Comparison of ENCODE assay signal across 12 mouse cellular contexts in the genomic region with DNA sequence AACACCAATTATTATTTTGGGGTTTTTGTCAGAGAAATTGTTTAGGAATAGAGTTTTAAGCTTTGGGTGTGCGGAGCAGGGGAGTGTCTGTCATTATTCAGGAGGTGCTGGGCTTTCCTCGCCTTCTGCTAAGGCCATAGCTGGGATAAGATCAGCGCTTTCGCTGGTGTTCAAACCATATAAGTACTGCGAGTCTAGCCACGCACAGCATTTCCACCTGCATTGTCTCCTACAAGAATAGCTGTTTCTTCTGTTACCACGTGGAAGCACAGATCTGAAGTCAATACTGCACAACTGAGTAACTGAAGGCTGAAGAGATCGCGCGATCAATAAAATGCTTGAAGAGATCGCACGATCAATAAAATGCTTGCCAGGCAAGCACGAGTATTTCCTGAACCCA. TPM values are rescaled to one million over a fixed set of nuclear protein-coding genes. Genes with fewer than 3 reads are reported as not detected.
A peak's percentile ranks its signal among the peaks of the same experiment; 100 is the strongest.
DNase-seq lines count a peak whose midpoint lies in the region; ATAC-seq and TF ChIP-seq lines count a peak whose summit lies in the region.
"Had no signal": no experiment of that assay in that cellular context is flagged by ENCODE, and none has a peak within 500 bp of the region (broad histone marks: within the 10 kb centered on the region; RNA-seq: fewer than 3 reads in every experiment).

No protein-coding gene starts in this region.

- H3K27me3 ChIP-seq in heart, embryonic 13.5 days (replicated peaks), result no peaks in the 10 kb centered on the region
- H3K27me3 ChIP-seq in midbrain, embryonic 15.5 days (replicated peaks), result no peaks in the 10 kb centered on the region
- no peaks in the 10 kb centered on the region for H3K27me3 ChIP-seq in midbrain, embryonic 13.5 days
- H3K27me3 ChIP-seq in liver, embryonic 16.5 days (ENCODE audit: control insufficient read depth, insufficient read depth, low read depth, low read length), result no peaks in the 10 kb centered on the region

- peaks cover 21% of the 10 kb centered on the region for H3K4me1 ChIP-seq in heart, embryonic 13.5 days
- no peaks in the 10 kb centered on the region; the same call in 1 of the 2 replicates for H3K4me1 ChIP-seq in midbrain, embryonic 15.5 days
- H3K4me1 ChIP-seq in midbrain, embryonic 13.5 days (replicated peaks), result 0 out of 2 replicates have a peak, but pooled peaks cover 4% of the 10 kb centered on the region
- H3K4me1 ChIP-seq in embryonic fibroblast, embryonic 13.5 days (ENCODE audit: control insufficient read depth, insufficient read depth, low read length), result no peaks in the 10 kb centered on the region
- H3K4me1 ChIP-seq in liver, embryonic 16.5 days (ENCODE audit: control insufficient read depth, low read depth, low read length), result peaks cover 13% of the 10 kb centered on the region

- H3K9ac ChIP-seq in heart, embryonic 13.5 days, result peak overlapping the region; percentile 29
- H3K9ac ChIP-seq in midbrain, embryonic 15.5 days, result no peak overlapping the region
- no peak overlapping the region for H3K9ac ChIP-seq in midbrain, embryonic 13.5 days (replicated peaks)
- H3K9ac ChIP-seq in liver, embryonic 16.5 days (ENCODE audit: low read depth, low read length), result peak overlapping the region; percentile 29; the same call in 1 of the 2 replicates

- no peak for DNase-seq in heart, adult 8-10 months (ENCODE audit: low spot score)
- DNase-seq in left cerebral cortex, adult 18-20 months (ENCODE audit: low spot score in 2 of 2), result no peak
- no peak for DNase-seq in layer of hippocampus, adult 8-10 months (ENCODE audit: low spot score in 2 of 2)

- H3K9me3 ChIP-seq in heart, embryonic 13.5 days, result no peaks in the 10 kb centered on the region
- H3K9me3 ChIP-seq in midbrain, embryonic 15.5 days, result no peaks in the 10 kb centered on the region
- no peaks in the 10 kb centered on the region for H3K9me3 ChIP-seq in midbrain, embryonic 13.5 days
- no peaks in the 10 kb centered on the region for H3K9me3 ChIP-seq in liver, embryonic 16.5 days (replicated peaks; ENCODE audit: control insufficient read depth, low read length)

- peak overlapping the region; percentile 86 for H3K27ac ChIP-seq in heart, embryonic 13.5 days (replicated peaks)
- H3K27ac ChIP-seq in midbrain, embryonic 15.5 days, result 0 out of 2 replicates have a peak overlapping the region, but pooled peaks have one; percentile 7
- H3K27ac ChIP-seq in midbrain, embryonic 13.5 days, result no peak overlapping the region
- peak overlapping the region; percentile 29; the same call in 1 of the 2 replicates for H3K27ac ChIP-seq in embryonic fibroblast, embryonic 13.5 days (ENCODE audit: insufficient read depth, low read length)
- peak overlapping the region; percentile 76 for H3K27ac ChIP-seq in liver, embryonic 16.5 days (ENCODE audit: low read length)

- peak overlapping the region; percentile 56 for H3K4me2 ChIP-seq in heart, embryonic 13.5 days
- no peak overlapping the region for H3K4me2 ChIP-seq in midbrain, embryonic 15.5 days
- H3K4me2 ChIP-seq in midbrain, embryonic 13.5 days (replicated peaks), result no peak overlapping the region
- H3K4me2 ChIP-seq in liver, embryonic 16.5 days (ENCODE audit: low read depth, low read length), result peak overlapping the region; percentile 47

- no peak for TF ChIP-seq CTCF in embryonic fibroblast, embryonic 13.5 days (IDR thresholded peaks at IDR 0.05; ENCODE audit: borderline replicate concordance, insufficient read depth, low read length)

- TF ChIP-seq POLR2A in embryonic fibroblast, embryonic 13.5 days (IDR thresholded peaks at IDR 0.05; ENCODE audit: low read depth, low read length), result no peak

- 77% methylated on average over 13 of the region's 13 CpGs for WGBS in heart, embryonic 13.5 days
- 83% methylated on average over 13 of the region's 13 CpGs for WGBS in midbrain, embryonic 15.5 days
- 87% methylated on average over 13 of the region's 13 CpGs for WGBS in midbrain, embryonic 13.5 days
- 50% methylated on average over 13 of the region's 13 CpGs for WGBS in liver, embryonic 16.5 days (ENCODE audit: insufficient replicate concordance)

- no peak for ATAC-seq in heart, embryonic 13.5 days (ENCODE audit: extremely low read depth, insufficient number of reproducible peaks, low FRiP score, low TSS enrichment)
- no peak for ATAC-seq in midbrain, embryonic 15.5 days (replicated peaks)
- ATAC-seq in midbrain, embryonic 13.5 days, result no peak
- no peak for ATAC-seq in liver, embryonic 16.5 days (ENCODE audit: low read depth)

- H3K4me3 ChIP-seq in heart, embryonic 13.5 days, result no peak overlapping the region; the same call in 1 of the 2 replicates
- H3K4me3 ChIP-seq in midbrain, embryonic 15.5 days, result no peak overlapping the region
- H3K4me3 ChIP-seq in midbrain, embryonic 13.5 days (replicated peaks), result no peak overlapping the region
- no peak overlapping the region for H3K4me3 ChIP-seq in embryonic fibroblast, embryonic 13.5 days (ENCODE audit: insufficient read depth, low read length)
- no peak overlapping the region for H3K4me3 ChIP-seq in liver, embryonic 16.5 days (ENCODE audit: low read depth, low read length)

- H3K36me3 ChIP-seq in heart, embryonic 13.5 days, result peaks cover 25% of the 10 kb centered on the region
- H3K36me3 ChIP-seq in midbrain, embryonic 15.5 days (replicated peaks), result no peaks in the 10 kb centered on the region
- no peaks in the 10 kb centered on the region for H3K36me3 ChIP-seq in midbrain, embryonic 13.5 days
- H3K36me3 ChIP-seq in liver, embryonic 16.5 days (ENCODE audit: control insufficient read depth, insufficient read depth), result no peaks in the 10 kb centered on the region; the same call in 1 of the 2 replicates

RNA-seq across cellular contexts. Expression of a gene that starts 7.6 kb away (rescaled TPM):
- polyA plus RNA-seq in heart, embryonic 13.5 days (2015; fragmentation: Nextera tagmentation; extraction: Ambion mirVana), result 0.36 TPM in 1 of 2 replicates, not detected in the other
- under 1 TPM in 1 of 4 experiments, not detected in 3; 0.81 TPM for total RNA-seq in heart, adult 8-10 months (2022)
- polyA plus RNA-seq in midbrain, embryonic 15.5 days (2015; fragmentation: Nextera tagmentation; extraction: Ambion mirVana), result not detected in 2 replicates
- polyA plus RNA-seq in midbrain, embryonic 13.5 days (2015; fragmentation: Nextera tagmentation; extraction: Ambion mirVana), result not detected in 2 replicates
- 1.4 TPM in 1 of 2 replicates, not detected in the other for polyA plus RNA-seq in embryonic fibroblast, embryonic 13.5 days (2011; ENCODE audit: insufficient read length, low read depth, missing spikeins)
- polyA plus RNA-seq in liver, embryonic 16.5 days (2015; fragmentation: Nextera tagmentation; extraction: Ambion mirVana), result not detected in 2 replicates
- total RNA-seq in left cerebral cortex, adult 18-20 months (2021), result 1 to 10 TPM in 1 of 2 experiments, under 1 TPM in 1; 0.82 to 1.1 TPM
- 1 to 10 TPM in 2 of 4 experiments, under 1 TPM in 2; 0.52 to 2.0 (median 0.88) TPM for total RNA-seq in layer of hippocampus, adult 8-10 months (2022)
- total RNA-seq: gastrocnemius, postnatal 4 days had no signal
- polyA plus RNA-seq: limb, embryonic 11.5 days; neural tube, embryonic 14.5 days had no signal

RNA-seq across cellular contexts. Expression of a gene that starts 9.3 kb away (rescaled TPM):
- polyA plus RNA-seq in heart, embryonic 13.5 days (2015; fragmentation: Nextera tagmentation; extraction: Ambion mirVana), result 0.80 and 0.96 TPM in 2 replicates
- total RNA-seq in heart, adult 8-10 months (2022), result under 1 TPM in 2 of 4 experiments, not detected in 2; 0.44 to 0.57 TPM
- polyA plus RNA-seq in midbrain, embryonic 15.5 days (2015; fragmentation: Nextera tagmentation; extraction: Ambion mirVana), result not detected in 2 replicates
- not detected in 2 replicates for polyA plus RNA-seq in midbrain, embryonic 13.5 days (2015; fragmentation: Nextera tagmentation; extraction: Ambion mirVana)
- polyA plus RNA-seq in embryonic fibroblast, embryonic 13.5 days (2011; ENCODE audit: insufficient read length, low read depth, missing spikeins), result 1.7 and 1.9 TPM in 2 replicates
- polyA plus RNA-seq in liver, embryonic 16.5 days (2015; fragmentation: Nextera tagmentation; extraction: Ambion mirVana), result 0.44 and 0.71 TPM in 2 replicates
- not detected for total RNA-seq in left cerebral cortex, adult 18-20 months (2021)
- total RNA-seq in layer of hippocampus, adult 8-10 months (2022), result under 1 TPM in 2 of 4 experiments, not detected in 2; 0.54 to 0.79 TPM
- total RNA-seq: adrenal gland, postnatal 14 days; gastrocnemius, postnatal 4 days had no signal
- polyA plus RNA-seq: neural tube, embryonic 14.5 days had no signal

RNA-seq across cellular contexts. Expression of a gene that starts 10.5 kb away (rescaled TPM):
- polyA plus RNA-seq in heart, embryonic 13.5 days (2015; fragmentation: Nextera tagmentation; extraction: Ambion mirVana), result 85.1 and 86.5 TPM in 2 replicates
- 10 to 100 TPM; 19.6 to 27.6 (median 22.0) TPM for total RNA-seq in heart, adult 8-10 months (2022)
- polyA plus RNA-seq in midbrain, embryonic 15.5 days (2015; fragmentation: Nextera tagmentation; extraction: Ambion mirVana), result 15.3 and 16.4 TPM in 2 replicates
- polyA plus RNA-seq in midbrain, embryonic 13.5 days (2015; fragmentation: Nextera tagmentation; extraction: Ambion mirVana), result 12.0 and 13.0 TPM in 2 replicates
- polyA plus RNA-seq in embryonic fibroblast, embryonic 13.5 days (2011; ENCODE audit: insufficient read length, low read depth, missing spikeins), result 221 and 426 TPM in 2 replicates
- polyA plus RNA-seq in liver, embryonic 16.5 days (2015; fragmentation: Nextera tagmentation; extraction: Ambion mirVana), result 153 and 164 TPM in 2 replicates
- 10 to 100 TPM; 10.9 to 13.3 TPM for total RNA-seq in left cerebral cortex, adult 18-20 months (2021)
- total RNA-seq in layer of hippocampus, adult 8-10 months (2022), result 10 to 100 TPM in 3 of 4 experiments, 1 to 10 TPM in 1; 9.9 to 23.4 (median 17.1) TPM

RNA-seq across cellular contexts. Expression of a gene that starts 55.6 kb away (rescaled TPM):
- 290 and 310 TPM in 2 replicates for polyA plus RNA-seq in heart, embryonic 13.5 days (2015; fragmentation: Nextera tagmentation; extraction: Ambion mirVana)
- 100 to 1,000 TPM; 260 to 429 (median 309) TPM for total RNA-seq in heart, adult 8-10 months (2022)
- 14.8 and 15.4 TPM in 2 replicates for polyA plus RNA-seq in midbrain, embryonic 15.5 days (2015; fragmentation: Nextera tagmentation; extraction: Ambion mirVana)
- polyA plus RNA-seq in midbrain, embryonic 13.5 days (2015; fragmentation: Nextera tagmentation; extraction: Ambion mirVana), result 2.7 TPM in 2 replicates
- polyA plus RNA-seq in embryonic fibroblast, embryonic 13.5 days (2011; ENCODE audit: insufficient read length, low read depth, missing spikeins), result 2,420 and 2,717 TPM in 2 replicates
- polyA plus RNA-seq in liver, embryonic 16.5 days (2015; fragmentation: Nextera tagmentation; extraction: Ambion mirVana), result 3.3 and 4.8 TPM in 2 replicates
- total RNA-seq in left cerebral cortex, adult 18-20 months (2021), result 10 to 100 TPM; 43.3 to 51.2 TPM
- 10 to 100 TPM; 34.6 to 42.2 (median 40.3) TPM for total RNA-seq in layer of hippocampus, adult 8-10 months (2022)

Comparison
In these comparisons a context has a peak if more than half of its experiments do, and no peak if none do; other contexts are left out.
1. H3K4me2 ChIP-seq: peak in heart, embryonic 13.5 days (single experiment) and liver, embryonic 16.5 days (single experiment); none in midbrain, embryonic 15.5 days (single experiment) and midbrain, embryonic 13.5 days (single experiment).
2. H3K9ac ChIP-seq: peak in heart, embryonic 13.5 days (single experiment) and liver, embryonic 16.5 days (single experiment); none in midbrain, embryonic 15.5 days (single experiment) and midbrain, embryonic 13.5 days (single experiment).